Mouse (Mus musculus) limb, embryonic 13.5 days (tissue): ENCODE results near the gene Aoc3. TPM values are rescaled to one million over a fixed set of nuclear protein-coding genes. Genes with fewer than 3 reads are reported as not detected.

Experiments used
- ATAC-seq: fragments of 200-750 bp; cut with Nextera tagmentation; 2 replicates; pipeline ENCODE4 v1.8.0; 2017; ENCODE audit warnings: low read depth, moderate number of reproducible peaks, moderate TSS enrichment; ENCODE audit not compliant: low FRiP score
- H3K27ac ChIP-seq: fragments of 300-500 bp; sonication (generic); 2 replicates; pipeline ENCODE4 v1.5.1; 2015; ENCODE audit warnings: inconsistent platforms, mild to moderate bottlenecking, moderate library complexity
- H3K27me3 ChIP-seq: fragments of 300-500 bp; sonication (generic); 2 replicates; pipeline ENCODE4 v1.6.1; 2015; ENCODE audit warnings: mild to moderate bottlenecking, inconsistent platforms
- H3K36me3 ChIP-seq: fragments of 300-500 bp; sonication (generic); 2 replicates; pipeline ENCODE4 v1.6.1; 2015; ENCODE audit warnings: inconsistent platforms, mild to moderate bottlenecking, moderate library complexity
- H3K4me1 ChIP-seq: fragments of 300-500 bp; sonication (generic); 2 replicates; pipeline ENCODE4 v1.6.1; 2015; ENCODE audit warnings: inconsistent platforms
- H3K4me2 ChIP-seq: fragments of 300-500 bp; sonication (generic); replicated peaks from 2 replicates; pipeline ENCODE4 v1.6.1; 2015; ENCODE audit warnings: inconsistent platforms, mild to moderate bottlenecking, moderate library complexity
- H3K4me3 ChIP-seq: fragments of 300-500 bp; sonication (generic); 2 replicates; pipeline ENCODE4 v1.5.1; 2015; ENCODE audit warnings: moderate library complexity, mild to moderate bottlenecking, inconsistent platforms
- H3K9ac ChIP-seq: fragments of 300-500 bp; sonication (generic); 2 replicates; pipeline ENCODE4 v1.6.1; 2015; ENCODE audit warnings: mild to moderate bottlenecking, inconsistent platforms
- H3K9me3 ChIP-seq: fragments of 300-500 bp; sonication (generic); 2 replicates; pipeline ENCODE4 v1.6.1; 2016; ENCODE audit warnings: inconsistent platforms
- WGBS: fragments of 180-500 bp; shearing (Covaris S2); methylation state at CpG from one replicate; pipeline ENCODE4 v1.1.7; 2015; 5-methylcytosine and 5-hydroxymethylcytosine counted together
- polyA plus RNA-seq: library from polyadenylated mRNA; unstranded; fragments of >200 nt; fragmentation: Nextera tagmentation; extraction: Ambion mirVana; gene quantifications from 2 replicates; pipeline ENCODE4 v1.2.1, GENCODE M21; 2015

The Aoc3 gene
- polyA plus RNA-seq, 1 experiment from 2014 or later: 0.20 TPM

DNA sequence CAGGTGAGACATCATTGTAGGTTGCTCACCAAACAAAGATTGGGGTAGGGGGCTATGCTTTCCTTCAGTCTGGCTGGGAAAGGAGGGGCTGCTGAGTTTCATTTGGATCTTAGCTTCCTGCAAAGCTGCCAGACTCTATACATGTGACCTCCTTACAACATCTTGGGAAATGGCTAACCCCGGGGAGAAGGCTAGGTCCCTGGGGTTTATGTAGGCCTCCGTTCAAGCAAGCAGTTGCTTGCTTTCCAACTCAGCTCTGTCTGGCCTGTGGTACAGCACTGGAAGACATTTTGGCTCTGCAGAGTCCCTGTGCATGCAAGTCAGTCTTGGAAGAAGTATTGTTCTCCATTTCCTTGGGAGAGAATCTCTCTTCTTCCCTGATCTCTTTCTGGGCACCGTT, 2.1 kb downstream of the Aoc3 start:
- 80% methylated on average over 3 of the region's 3 CpGs for WGBS
- no peak for ATAC-seq
- no peaks in the 10 kb centered on the region for H3K27me3 ChIP-seq
- 0 out of 2 replicates have a peak, but pooled peaks cover 2% of the 10 kb centered on the region for H3K36me3 ChIP-seq
- H3K9me3 ChIP-seq: no peaks in the 10 kb centered on the region
- no peak overlapping the region for H3K4me2 ChIP-seq
- H3K27ac ChIP-seq: no peak overlapping the region
- peaks cover 5% of the 10 kb centered on the region for H3K4me1 ChIP-seq
- no peak overlapping the region for H3K9ac ChIP-seq
- H3K4me3 ChIP-seq: no peak overlapping the region

DNA sequence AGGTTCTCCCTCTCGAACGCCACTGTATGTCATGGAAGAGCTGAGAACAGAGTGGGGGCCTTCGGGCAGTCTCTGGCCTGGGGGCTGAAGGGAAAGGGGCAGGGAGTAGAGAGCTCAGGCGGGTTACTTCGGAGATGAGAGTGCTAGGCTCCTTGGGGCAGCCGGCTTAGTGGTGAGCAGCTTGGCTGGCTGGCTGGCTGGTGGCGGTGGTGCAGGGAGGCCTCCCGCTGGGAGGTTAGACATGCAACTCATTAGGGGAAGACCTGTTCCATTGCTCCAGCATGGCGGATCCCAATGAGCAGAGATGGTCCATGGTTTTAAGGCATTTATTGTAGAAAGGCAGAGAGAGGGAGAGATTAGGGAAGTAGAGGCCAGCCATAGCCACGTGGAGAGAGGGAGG, 3.6 kb downstream of the Aoc3 start:
- H3K9me3 ChIP-seq: no peaks in the 10 kb centered on the region
- ATAC-seq: no peak
- no peak overlapping the region for H3K4me2 ChIP-seq
- no peak overlapping the region for H3K9ac ChIP-seq
- H3K4me1 ChIP-seq: peaks cover 15% of the 10 kb centered on the region
- H3K27ac ChIP-seq: no peak overlapping the region
- 28% methylated on average over 10 of the region's 10 CpGs for WGBS
- H3K4me3 ChIP-seq: no peak overlapping the region
- no peaks in the 10 kb centered on the region for H3K36me3 ChIP-seq
- no peaks in the 10 kb centered on the region for H3K27me3 ChIP-seq

DNA sequence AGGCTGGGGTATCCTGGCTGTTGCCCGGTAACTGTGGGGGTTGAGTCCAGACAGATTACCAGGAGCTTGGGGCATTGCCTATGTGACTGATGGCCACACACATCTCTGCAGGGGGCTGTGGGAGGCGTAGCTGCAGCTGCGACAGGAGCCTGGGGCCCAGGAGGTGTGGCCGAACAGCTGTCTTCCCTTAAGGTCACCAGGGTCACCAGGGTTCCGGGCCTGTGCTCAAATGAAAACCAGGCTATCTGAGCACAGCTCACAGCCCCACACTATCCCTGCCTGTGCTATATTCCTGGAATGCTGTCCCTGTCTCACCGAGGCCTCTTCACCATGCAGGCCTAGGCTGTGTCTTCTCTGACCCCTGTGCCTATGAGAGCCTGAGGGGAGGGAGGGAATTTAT, 4.1 kb downstream of the Aoc3 start:
- H3K9me3 ChIP-seq: no peaks in the 10 kb centered on the region
- WGBS: 10% methylated on average over 6 of the region's 6 CpGs
- H3K9ac ChIP-seq: no peak overlapping the region
- H3K27me3 ChIP-seq: no peaks in the 10 kb centered on the region
- H3K4me1 ChIP-seq: peaks cover 15% of the 10 kb centered on the region
- no peak for ATAC-seq
- H3K4me2 ChIP-seq: no peak overlapping the region
- no peak overlapping the region for H3K4me3 ChIP-seq
- H3K27ac ChIP-seq: no peak overlapping the region
- no peaks in the 10 kb centered on the region for H3K36me3 ChIP-seq

DNA sequence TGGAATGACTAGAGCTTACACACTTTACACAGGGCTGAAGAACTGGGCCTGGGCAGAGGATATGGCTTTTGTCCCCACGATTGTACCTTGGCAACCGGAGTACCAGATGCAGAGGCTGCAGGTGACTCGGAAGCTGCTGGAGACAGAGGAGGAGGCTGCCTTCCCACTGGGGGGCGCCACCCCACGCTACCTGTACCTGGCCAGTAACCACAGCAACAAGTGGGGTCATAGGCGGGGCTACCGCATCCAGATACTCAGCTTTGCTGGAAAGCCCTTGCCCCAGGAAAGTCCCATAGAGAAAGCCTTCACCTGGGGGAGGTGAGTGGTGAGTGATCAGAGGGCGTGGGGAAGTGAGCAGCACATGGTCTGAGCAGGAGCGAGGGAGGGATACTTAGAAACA, 5.3 kb downstream of the Aoc3 start:
- Histone ChIP-seq H3K4me2 (no peak overlapping the region), H3K9ac (no peak overlapping the region), H3K27me3 (no peaks in the 10 kb centered on the region), H3K4me1 (peaks cover 15% of the 10 kb centered on the region), H3K9me3 (no peaks in the 10 kb centered on the region), H3K27ac (no peak overlapping the region), H3K36me3 (no peaks in the 10 kb centered on the region), H3K4me3 (no peak overlapping the region)
- 87% methylated on average over 9 of the region's 9 CpGs for WGBS
- no peak for ATAC-seq

DNA sequence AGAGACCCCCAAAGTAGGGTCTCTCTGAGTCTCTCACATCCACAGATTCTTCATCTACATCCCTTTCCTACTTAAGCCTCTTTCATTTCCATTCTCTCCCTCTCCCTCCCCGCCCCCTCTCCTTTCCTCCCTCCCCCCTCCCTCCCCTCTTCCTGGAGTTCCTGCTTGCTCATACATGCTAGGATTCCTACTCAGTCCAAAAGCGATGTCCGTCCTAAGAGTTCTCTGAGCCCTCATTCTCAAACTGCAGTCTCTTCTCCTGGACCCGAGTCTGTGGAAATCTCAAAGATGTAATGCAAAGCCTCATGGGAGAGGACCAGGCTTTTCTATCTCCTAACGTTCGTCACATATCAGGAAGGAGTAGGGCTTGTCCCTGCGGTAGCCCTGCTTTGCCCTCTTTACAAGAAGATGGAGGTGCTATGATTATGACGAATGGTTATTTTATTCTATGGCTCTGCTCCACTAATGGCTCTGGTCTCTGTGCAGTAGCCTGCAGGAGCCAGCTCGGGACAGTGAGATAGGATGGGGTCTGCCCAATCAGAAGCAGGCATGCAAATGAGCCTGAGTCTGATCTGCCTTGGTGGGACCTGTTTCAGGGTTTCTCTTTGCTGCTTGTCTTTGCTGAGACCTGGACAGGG, 7.8 kb downstream of the Aoc3 start:
- Histone ChIP-seq H3K9me3 (no peaks in the 10 kb centered on the region), H3K4me3 (peak overlapping the region; percentile 33), H3K36me3 (no peaks in the 10 kb centered on the region), H3K9ac (peak overlapping the region; percentile 0; the same call in 1 of the 2 replicates), H3K4me1 (peaks cover 15% of the 10 kb centered on the region), H3K27me3 (no peaks in the 10 kb centered on the region), H3K4me2 (peak overlapping the region; percentile 57), H3K27ac (0 out of 2 replicates have a peak overlapping the region, but pooled peaks have one; percentile 3)
- WGBS: 2% methylated on average over 9 of the region's 9 CpGs
- ATAC-seq: peak; percentile 80

DNA sequence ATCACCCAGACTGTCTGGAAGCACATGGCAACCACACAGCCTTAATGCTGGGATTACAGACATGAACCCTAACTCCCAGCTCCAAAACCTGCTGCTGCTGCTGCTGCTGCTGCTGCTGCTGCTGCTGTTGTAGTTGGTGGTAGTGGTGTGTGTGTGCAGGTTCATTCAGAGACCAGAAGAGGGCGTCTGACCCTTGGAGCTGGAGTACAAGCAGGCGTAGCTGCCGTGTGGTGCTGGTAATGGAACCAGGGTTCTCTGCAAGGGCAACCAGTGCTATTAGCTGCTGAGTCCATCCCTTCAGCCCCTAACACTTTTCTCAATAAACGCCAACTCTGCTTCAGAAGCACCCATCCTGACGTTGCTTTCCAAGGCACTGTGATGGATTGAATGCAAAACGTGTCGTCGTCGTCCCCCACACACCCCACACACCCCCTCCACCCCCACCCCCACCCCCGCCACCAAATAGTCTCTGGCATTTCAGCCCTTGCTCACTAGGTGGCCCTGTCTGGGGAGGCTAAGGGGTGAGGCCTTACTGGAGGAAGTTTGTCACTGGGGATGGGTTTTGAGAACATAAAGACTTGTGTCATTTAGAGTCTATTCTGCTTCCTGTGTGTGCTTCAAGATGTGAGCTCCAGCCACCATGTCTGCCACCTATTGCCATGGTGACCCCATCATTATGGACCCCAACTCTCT, 16.8 kb downstream of the Aoc3 start:
- WGBS: 74% methylated on average over 10 of the region's 10 CpGs
- H3K36me3 ChIP-seq: no peaks in the 10 kb centered on the region
- no peak overlapping the region for H3K9ac ChIP-seq
- no peak overlapping the region for H3K4me3 ChIP-seq
- H3K27me3 ChIP-seq: no peaks in the 10 kb centered on the region
- no peaks in the 10 kb centered on the region for H3K9me3 ChIP-seq
- no peak overlapping the region for H3K27ac ChIP-seq
- no peaks in the 10 kb centered on the region for H3K4me1 ChIP-seq
- no peak overlapping the region for H3K4me2 ChIP-seq
- ATAC-seq: no peak

DNA sequence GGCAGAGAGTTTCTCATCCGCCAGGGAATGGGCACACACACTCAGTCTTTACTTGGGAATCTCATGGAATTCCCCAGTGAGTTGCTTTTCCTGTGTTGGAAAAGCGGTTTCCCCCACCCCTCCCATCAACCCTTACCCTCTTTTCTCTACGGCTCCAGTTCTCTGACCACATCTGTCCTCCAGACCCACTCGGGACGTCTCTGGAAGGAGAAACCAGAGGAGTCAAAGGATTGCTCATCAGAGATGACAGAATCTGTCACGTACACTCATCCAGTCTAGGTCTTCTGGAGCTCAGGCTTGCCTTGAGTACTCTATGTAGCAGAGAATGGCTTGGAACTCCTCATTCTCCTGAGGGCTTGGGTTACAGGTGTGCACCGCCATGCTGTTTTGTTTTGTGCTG, 18.4 kb downstream of the Aoc3 start:
- no peaks in the 10 kb centered on the region for H3K36me3 ChIP-seq
- H3K4me2 ChIP-seq: no peak overlapping the region
- WGBS: 66% methylated on average over 7 of the region's 7 CpGs
- H3K27ac ChIP-seq: no peak overlapping the region
- no peaks in the 10 kb centered on the region for H3K9me3 ChIP-seq
- no peaks in the 10 kb centered on the region for H3K27me3 ChIP-seq
- ATAC-seq: no peak
- no peak overlapping the region for H3K4me3 ChIP-seq
- no peak overlapping the region for H3K9ac ChIP-seq
- H3K4me1 ChIP-seq: no peaks in the 10 kb centered on the region

DNA sequence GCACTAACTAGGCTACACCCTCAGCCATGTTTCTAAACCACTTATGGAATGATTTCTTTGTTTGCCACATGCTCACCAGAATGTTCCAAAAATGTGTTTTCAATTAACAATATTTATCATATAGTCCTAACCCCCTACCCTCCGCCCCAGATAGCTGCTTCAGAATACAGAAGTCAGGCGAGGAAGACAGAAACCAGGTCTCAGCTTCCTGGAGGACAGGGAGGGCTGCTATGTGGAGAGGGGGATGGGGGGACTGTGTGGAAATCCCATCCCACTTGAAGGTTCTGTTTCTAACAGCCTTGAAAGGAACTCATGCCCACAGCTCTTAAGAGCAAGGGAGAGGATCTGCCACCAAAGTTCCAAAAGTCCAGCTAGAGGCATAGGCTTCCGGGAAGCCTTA, 18.8 kb downstream of the Aoc3 start:
- ATAC-seq: no peak
- no peaks in the 10 kb centered on the region for H3K27me3 ChIP-seq
- H3K36me3 ChIP-seq: no peaks in the 10 kb centered on the region
- H3K9ac ChIP-seq: no peak overlapping the region
- no peak overlapping the region for H3K4me2 ChIP-seq
- no peaks in the 10 kb centered on the region for H3K9me3 ChIP-seq
- no peaks in the 10 kb centered on the region for H3K4me1 ChIP-seq
- no peak overlapping the region for H3K27ac ChIP-seq
- WGBS: 60% methylated on average over 3 of the region's 3 CpGs
- no peak overlapping the region for H3K4me3 ChIP-seq

DNA sequence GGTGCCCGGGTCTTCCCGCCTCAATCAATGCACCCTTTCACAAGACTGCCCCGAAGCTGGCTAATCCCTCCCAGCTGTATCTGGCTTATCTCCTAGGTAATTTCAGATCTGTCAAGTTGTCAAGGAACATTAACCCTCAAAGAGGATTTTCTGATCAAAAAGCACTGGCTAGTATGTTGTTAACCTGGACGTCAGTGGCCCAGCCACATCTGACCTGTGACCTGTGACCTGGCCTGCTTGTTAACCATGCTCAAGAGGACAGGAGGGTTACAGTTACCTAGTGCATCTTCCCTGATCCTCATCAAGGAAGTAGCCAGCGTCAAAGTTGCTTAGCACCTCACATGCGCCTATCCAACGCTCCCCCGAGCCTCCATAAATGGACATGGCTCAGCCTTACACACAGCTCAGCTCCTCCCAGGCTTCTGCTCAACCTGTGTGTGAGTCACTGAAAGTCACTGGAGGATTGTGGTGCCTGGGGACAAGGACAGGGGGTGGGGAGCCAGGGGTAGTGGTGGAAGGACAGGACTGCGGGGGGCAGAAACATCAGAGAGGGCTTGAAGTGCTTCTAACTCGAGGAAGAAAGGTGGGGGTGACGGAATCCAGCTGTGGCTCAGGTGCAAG, 20.8 kb downstream of the Aoc3 start:
- Histone ChIP-seq H3K9me3 (no peaks in the 10 kb centered on the region), H3K4me1 (no peaks in the 10 kb centered on the region), H3K36me3 (no peaks in the 10 kb centered on the region), H3K27me3 (no peaks in the 10 kb centered on the region), H3K27ac (no peak overlapping the region), H3K9ac (no peak overlapping the region), H3K4me2 (no peak overlapping the region), H3K4me3 (no peak overlapping the region)
- WGBS: 33% methylated on average over 11 of the region's 11 CpGs
- no peak for ATAC-seq

DNA sequence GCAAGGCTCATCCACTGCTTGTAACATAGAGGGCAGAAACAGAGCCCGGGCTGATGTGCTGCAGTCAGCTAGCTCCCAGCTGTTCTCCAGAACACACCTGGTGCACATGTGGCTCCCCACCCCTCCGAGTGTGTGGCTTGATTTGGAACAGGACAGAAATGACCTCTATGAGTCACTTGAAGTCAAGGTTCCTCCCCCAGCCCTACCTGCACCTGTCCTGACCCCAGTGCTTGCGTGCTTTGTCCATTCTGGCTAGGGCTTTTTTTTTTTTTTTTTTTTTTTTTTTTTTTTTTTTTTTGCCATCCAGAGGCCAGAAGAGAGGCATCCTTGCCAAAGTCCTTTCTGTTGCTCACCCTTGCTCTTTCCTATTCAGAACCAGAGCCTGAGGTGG, 21.3 kb downstream of the Aoc3 start:
- no peak overlapping the region for H3K27ac ChIP-seq
- no peak overlapping the region for H3K4me3 ChIP-seq
- no peak overlapping the region for H3K4me2 ChIP-seq
- no peaks in the 10 kb centered on the region for H3K9me3 ChIP-seq
- H3K36me3 ChIP-seq: no peaks in the 10 kb centered on the region
- ATAC-seq: no peak
- H3K4me1 ChIP-seq: no peaks in the 10 kb centered on the region
- no peaks in the 10 kb centered on the region for H3K27me3 ChIP-seq
- H3K9ac ChIP-seq: no peak overlapping the region
- 47% methylated on average over 3 of the region's 3 CpGs for WGBS

DNA sequence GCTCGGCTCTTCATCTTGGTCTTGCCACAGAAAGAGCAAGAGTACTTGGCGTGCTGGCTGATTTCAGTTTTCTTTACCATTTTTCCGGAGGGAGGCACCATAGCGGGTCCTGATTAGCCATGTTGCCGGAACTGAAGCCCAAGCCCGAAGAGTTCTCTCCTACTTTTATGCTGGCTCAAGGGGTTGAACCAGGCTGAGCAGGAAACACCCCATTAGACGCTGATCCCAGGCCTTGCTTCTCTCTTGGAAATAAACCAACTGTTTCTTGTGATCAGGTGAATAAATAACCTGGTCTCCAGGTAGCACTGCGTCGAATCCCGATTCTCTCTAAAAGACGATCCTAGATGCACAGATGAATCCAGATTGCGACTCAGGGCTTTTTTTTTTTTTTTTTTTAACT, 23.0 kb downstream of the Aoc3 start:
- Histone ChIP-seq H3K9me3 (no peaks in the 10 kb centered on the region), H3K4me1 (no peaks in the 10 kb centered on the region), H3K27ac (no peak overlapping the region), H3K9ac (no peak overlapping the region), H3K4me2 (no peak overlapping the region), H3K36me3 (no peaks in the 10 kb centered on the region), H3K4me3 (no peak overlapping the region), H3K27me3 (no peaks in the 10 kb centered on the region)
- WGBS: 89% methylated on average over 12 of the region's 12 CpGs
- ATAC-seq: no peak

DNA sequence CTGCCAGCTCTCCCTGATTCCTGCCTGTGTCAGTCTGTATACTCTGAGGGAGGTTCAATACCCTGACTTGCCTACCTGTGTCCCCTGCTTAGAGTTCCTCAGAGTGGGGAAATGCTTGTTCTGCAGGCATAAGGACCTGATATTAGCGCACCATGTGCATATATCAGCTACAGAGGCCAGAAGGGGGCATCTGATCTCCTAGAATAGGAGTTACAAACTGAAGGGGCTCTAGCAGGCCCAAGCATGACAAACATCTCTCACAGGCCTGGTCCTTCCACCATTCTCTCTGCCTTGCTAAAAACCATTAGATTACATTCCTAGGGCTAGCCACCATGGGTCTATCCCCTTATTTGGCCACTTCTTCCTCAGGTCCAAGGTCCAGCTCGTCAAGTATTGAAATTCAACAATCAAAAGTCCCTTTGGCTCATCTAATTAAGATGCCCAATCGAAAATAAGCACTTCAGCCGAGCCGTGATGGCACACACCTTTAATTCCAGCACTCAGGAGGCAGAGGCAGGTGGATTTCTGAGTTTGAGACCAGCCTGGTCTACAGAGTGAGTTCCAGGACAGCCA, 24.1 kb downstream of the Aoc3 start:
- 78% methylated on average over 5 of the region's 5 CpGs for WGBS
- Histone ChIP-seq H3K9ac (no peak overlapping the region), H3K9me3 (no peaks in the 10 kb centered on the region), H3K27me3 (no peaks in the 10 kb centered on the region), H3K27ac (no peak overlapping the region), H3K4me3 (no peak overlapping the region), H3K4me1 (no peaks in the 10 kb centered on the region), H3K4me2 (no peak overlapping the region), H3K36me3 (no peaks in the 10 kb centered on the region)
- ATAC-seq: no peak
